Mouse (Mus musculus): ENCODE measurements around the gene Gm18596. TPM values are rescaled to one million over a fixed set of nuclear protein-coding genes. Genes with fewer than 3 reads are reported as not detected.

The Gm18596 gene
- not detected in 4 replicates for total RNA-seq (2023; ENCODE audit: inconsistent age)

DNA sequence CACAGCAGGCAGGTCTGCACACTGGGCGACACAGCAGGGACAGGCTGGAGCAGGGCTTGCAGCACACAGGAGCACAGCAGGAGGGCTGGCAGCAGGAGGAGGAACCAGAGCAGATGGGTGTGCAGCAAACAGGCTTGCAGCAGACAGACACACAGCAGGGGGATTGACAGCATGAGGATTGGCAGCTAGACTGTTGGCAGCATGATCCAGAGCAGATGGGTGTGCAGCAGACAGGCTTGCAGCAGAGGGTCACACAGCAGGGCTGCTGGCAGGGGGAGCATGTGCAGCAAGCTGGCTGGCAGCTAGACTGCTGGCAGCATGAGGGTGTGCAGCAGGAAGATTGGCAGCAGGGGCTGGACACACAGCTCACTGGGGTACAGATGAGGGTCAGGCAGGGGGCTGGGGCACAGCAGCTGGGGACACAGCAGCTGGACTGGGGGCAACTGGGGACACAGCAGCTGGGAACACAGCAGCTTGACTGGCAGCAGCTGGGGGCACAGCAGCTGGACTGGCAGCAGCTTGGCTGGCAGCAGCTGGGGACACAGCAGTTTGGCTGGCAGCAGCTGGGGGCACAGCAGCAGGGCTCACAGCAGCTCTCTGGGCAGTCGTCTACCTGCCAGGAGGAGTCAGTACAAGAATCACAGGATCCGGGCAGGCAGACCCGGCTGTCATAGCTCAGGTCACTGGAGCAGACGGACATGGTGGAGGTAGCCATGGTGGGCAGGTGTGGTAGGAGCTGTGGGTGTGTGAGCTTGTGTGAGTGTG, at the start of gene Gm18596:
Gene Gm18596, minus strand, starts transcription at position 715 of the 765 bp plus-strand sequence.

DNA sequence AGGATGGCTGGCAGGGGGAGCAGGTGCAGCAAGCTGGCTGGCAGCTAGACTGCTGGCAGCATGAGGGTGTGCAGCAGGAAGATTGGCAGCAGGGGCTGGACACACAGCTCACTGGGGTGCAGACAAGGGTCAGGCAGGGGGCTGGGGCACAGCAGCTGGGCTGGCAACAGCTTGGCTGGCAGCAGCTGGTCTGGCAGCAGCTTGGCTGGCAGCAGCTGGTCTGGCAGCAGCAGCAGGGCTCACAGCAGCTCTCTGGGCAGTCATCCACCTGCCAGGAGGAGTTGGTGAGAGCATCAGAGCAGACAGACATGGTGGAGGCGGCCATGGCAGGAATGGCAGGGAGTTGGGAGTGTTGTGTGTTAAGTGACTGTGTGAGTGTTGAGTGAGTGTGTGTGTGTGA, 45.4 kb upstream of the Gm18596 start, which contains the start of gene Gm7137:
Gene Gm7137, minus strand, starts transcription at position 325 of the 400 bp plus-strand sequence.

DNA sequence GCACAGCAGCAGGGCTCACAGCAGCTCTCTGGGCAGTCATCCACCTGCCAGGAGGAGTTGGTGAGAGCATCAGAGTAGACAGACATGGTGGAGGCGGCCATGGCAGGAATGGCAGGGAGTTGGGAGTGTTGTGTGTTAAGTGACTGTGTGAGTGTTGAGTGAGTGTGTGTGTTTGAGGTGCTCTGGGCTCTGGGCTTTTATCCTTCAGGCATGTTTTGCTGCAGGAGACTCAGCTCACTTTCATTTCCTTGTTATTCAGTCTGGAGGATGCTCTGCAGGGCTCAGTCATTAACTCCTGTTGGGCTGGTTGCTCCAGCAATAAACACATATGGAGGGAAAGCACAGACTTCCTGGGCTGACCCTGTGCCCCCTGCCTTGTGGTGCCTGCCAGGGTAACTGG, 40.0 kb upstream of the Gm18596 start, which contains the start of gene Gm3250:
Gene Gm3250, minus strand, starts transcription at position 101 of the 400 bp plus-strand sequence.

DNA sequence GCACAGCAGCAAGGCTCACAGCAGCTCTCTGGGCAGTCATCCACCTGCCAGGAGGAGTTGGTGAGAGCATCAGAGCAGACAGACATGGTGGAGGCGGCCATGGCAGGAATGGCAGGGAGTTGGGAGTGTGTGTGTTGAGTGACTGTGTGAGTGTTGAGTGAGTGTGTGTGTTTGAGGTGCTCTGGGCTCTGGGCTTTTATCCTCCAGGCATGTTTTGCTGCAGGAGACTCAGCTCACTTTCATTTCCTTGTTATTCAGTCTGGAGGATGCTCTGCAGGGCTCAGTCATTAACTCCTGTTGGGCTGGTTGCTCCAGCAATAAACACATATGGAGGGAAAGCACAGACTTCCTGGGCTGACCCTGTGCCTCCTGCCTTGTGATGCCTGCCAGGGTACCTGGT, 34.4 kb upstream of the Gm18596 start, which contains the start of gene Gm7138:
Gene Gm7138, minus strand, starts transcription at position 101 of the 400 bp plus-strand sequence.

DNA sequence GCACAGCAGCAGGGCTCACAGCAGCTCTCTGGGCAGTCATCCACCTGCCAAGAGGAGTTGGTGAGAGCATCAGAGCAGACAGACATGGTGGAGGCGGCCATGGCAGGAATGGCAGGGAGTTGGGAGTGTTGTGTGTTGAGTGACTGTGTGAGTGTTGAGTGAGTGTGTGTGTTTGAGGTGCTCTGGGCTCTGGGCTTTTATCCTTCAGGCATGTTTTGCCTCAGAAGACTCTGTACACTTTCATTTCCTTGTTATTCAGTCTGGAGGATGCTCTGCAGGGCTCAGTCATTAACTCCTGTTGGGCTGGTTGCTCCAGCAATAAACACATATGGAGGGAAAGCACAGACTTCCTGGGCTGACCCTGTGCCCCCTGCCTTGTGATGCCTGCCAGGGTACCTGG, 28.8 kb upstream of the Gm18596 start, which contains the start of gene Gm3238:
Gene Gm3238, minus strand, starts transcription at position 101 of the 400 bp plus-strand sequence.

DNA sequence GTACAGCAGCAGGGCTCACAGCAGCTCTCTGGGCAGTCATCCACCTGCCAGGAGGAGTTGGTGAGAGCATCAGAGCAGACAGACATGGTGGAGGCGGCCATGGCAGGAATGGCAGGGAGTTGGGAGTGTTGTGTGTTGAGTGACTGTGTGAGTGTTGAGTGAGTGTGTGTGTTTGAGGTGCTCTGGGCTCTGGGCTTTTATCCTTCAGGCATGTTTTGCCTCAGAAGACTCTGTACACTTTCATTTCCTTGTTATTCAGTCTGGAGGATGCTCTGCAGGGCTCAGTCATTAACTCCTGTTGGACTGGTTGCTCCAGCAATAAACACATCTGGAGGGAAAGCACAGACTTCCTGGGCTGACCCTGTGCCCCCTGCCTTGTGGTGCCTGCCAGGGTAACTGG, 17.1 kb upstream of the Gm18596 start, which contains the start of gene Gm3233:
Gene Gm3233, minus strand, starts transcription at position 101 of the 400 bp plus-strand sequence.

DNA sequence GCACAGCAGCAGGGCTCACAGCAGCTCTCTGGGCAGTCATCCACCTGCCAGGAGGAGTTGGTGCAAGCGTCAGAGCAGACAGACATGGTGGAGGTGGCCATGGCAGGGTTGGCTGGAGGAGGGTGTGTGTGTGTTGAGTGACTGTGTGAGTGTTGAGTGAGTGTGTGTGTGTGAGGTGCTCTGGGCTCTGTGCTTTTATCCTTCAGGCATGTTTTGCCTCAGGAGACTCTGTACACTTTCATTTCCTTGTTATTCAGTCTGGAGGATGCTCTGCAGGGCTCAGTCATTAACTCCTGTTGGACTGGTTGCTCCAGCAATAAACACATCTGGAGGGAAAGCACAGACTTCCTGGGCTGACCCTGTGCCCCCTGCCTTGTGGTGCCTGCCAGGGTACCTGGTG, 8.8 kb upstream of the Gm18596 start, which contains the start of gene Gm9736:
Gene Gm9736, minus strand, starts transcription at position 101 of the 400 bp plus-strand sequence.

DNA sequence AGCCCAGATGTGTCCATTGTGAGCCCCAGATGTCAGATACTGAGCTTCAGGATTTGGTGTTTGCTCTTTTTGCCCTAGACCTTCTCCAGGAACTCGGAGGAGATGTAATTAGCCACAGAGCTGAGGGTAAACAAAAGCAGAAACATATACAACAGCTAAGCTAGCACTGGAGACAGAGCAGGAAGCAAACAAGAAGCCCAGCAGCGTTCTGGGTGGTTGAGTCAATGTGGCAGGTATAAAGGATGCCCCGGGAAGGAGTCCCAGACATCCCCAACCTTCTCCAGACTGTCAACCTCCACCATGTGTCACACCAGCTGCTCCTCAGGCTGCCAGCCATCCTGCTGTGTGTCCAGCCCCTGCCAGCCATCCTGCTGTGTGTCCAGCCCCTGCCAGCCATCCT, 16.3 kb downstream of the Gm18596 start, which contains the start of gene Gm10100:
Gene Gm10100, plus strand, starts transcription at position 301 of the 400 bp plus-strand sequence.

DNA sequence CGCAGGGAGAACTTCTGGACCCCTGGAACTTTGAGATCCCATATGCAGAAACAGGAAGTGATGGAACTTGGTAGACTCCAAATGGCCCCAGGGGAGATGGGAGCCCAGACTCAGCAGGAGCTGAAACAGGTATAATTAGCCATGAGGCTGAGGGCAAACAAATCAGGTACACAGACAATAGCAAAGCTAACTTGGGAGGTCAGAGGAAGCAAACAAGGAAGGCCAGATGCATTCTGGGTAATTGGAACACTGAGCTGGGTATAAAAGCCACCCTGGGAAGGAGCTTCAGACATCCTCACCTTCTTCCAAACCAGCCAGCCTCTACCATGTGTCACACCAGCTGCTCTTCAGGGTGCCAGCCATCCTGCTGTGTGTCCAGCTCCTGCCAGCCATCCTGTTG, 22.1 kb downstream of the Gm18596 start, which contains the start of gene Krtap12-1:
Gene Krtap12-1, plus strand, starts transcription at position 301 of the 400 bp plus-strand sequence.

DNA sequence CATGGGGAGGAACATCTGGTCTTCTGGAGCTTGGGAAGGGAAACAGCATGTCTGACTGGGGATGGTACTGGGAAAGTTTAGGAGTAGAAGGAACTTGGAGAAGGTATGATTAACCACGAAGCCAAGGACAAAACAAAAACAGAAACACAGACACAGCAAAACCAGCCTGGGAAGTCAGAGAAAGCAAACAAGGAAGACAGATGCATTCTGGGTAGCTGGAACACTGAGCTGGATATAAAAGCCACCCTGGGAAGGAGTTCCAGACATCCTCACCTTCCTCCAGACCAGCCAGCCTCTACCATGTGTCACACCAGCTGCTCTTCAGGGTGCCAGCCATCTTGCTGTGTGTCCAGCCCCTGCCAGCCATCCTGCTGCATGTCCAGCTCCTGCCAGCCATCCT, 26.9 kb downstream of the Gm18596 start, which contains the start of gene Gm10142:
Gene Gm10142, plus strand, starts transcription at position 301 of the 400 bp plus-strand sequence.

DNA sequence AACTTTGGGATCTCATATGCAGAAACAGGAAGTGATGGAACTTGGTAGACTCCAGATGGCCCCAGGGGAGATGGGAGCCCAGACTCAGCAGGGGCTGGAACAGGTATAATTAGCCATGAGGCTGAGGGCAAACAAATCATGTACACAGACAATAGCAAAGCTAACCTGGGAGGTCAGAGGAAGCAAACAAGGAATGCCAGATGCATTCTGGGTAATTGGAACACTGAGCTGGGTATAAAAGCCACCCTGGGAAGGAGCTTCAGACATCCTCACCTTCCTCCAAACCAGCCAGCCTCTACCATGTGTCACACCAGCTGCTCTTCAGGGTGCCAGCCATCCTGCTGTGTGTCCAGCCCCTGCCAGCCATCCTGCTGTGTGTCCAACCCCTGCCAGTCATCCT, 31.3 kb downstream of the Gm18596 start, which contains the start of gene Gm10024:
Gene Gm10024, plus strand, starts transcription at position 301 of the 400 bp plus-strand sequence.

DNA sequence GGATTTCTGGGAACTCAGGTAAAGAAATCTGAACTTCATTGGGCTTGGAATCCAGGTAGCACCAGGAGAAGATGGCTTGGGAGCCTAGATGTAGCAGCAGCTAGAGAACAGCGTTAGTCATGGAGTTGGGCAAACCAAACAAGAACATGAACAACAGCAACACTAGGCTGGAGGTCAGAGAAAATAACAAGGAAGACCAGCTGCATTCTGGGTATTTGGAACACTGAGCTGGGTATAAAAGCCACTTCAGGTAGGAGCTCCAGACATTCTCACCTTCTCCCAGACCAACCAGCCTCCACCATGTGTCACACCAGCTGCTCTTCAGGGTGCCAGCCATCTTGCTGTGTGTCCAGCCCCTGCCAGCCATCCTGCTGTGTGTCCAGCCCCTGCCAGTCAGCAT, 36.1 kb downstream of the Gm18596 start, which contains the start of gene Gm10272:
Gene Gm10272, plus strand, starts transcription at position 301 of the 400 bp plus-strand sequence.

DNA sequence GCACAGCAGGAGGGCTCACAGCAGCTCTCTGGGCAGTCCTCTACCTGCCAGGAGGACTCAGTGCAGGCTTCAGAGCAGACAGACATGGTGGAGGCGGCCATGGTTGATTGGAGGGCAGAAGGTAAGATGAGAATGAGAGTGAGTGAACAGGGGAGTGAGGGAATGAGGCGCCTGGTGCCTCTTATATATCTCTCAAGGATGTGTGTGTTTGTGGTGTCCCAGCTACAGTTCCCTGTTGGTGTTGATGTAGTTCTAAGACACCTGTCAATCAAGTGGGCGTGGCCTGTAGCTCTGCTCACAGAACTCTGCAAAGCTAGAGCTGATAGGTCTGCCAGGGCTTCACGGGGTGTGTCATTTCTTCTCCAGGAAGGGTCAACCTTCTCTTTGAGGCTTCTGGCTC, 45.3 kb downstream of the Gm18596 start, which contains the start of gene Gm9508:
Gene Gm9508, minus strand, starts transcription at position 101 of the 400 bp plus-strand sequence.

Other genes with a start within 250 kb of the Gm18596 start
- 18.5 to 25.2 TPM (median 21.4 TPM) in 4 replicates for gene Fam207a, start 226.9 kb downstream of the Gm18596 start, total RNA-seq (2023; ENCODE audit: inconsistent age)
- gene Itgb2, start 212.4 kb downstream of the Gm18596 start, total RNA-seq (2023; ENCODE audit: inconsistent age), result 75.6 to 80.7 TPM (median 79.8 TPM) in 4 replicates
- gene Pttg1ip, start 160.9 kb downstream of the Gm18596 start, total RNA-seq (2023; ENCODE audit: inconsistent age), result 72.1 to 89.4 TPM (median 78.3 TPM) in 4 replicates
- gene Sumo3, start 136.5 kb downstream of the Gm18596 start, total RNA-seq (2023; ENCODE audit: inconsistent age), result 58.9 to 65.6 TPM (median 62.4 TPM) in 4 replicates
- 1.3 to 12.1 TPM in 2 of 4 replicates, not detected in the others for gene Gm49325, start 136.4 kb downstream of the Gm18596 start, total RNA-seq (2023; ENCODE audit: inconsistent age)
- 37.9 to 44.1 TPM (median 41.3 TPM) in 4 replicates for gene Ube2g2, start 120.4 kb downstream of the Gm18596 start, total RNA-seq (2023; ENCODE audit: inconsistent age)
- 2.7 to 5.5 TPM (median 4.4 TPM) in 4 replicates for gene Tspear, start 56.1 kb downstream of the Gm18596 start, total RNA-seq (2023; ENCODE audit: inconsistent age)
- not detected in 4 replicates for gene Gm19402, start 51.9 kb downstream of the Gm18596 start, total RNA-seq (2023; ENCODE audit: inconsistent age)
- not detected in 4 replicates for gene Gm9508, start 45.4 kb downstream of the Gm18596 start, total RNA-seq (2023; ENCODE audit: inconsistent age)
- not detected in 4 replicates for gene Gm10272, start 36.0 kb downstream of the Gm18596 start, total RNA-seq (2023; ENCODE audit: inconsistent age)
- not detected in 4 replicates for gene Gm10024, start 31.2 kb downstream of the Gm18596 start, total RNA-seq (2023; ENCODE audit: inconsistent age)
- gene Gm10142, start 26.8 kb downstream of the Gm18596 start, total RNA-seq (2023; ENCODE audit: inconsistent age), result not detected in 4 replicates
- gene Krtap12-1, start 22.0 kb downstream of the Gm18596 start, total RNA-seq (2023; ENCODE audit: inconsistent age), result not detected in 4 replicates
- gene Gm10100, start 16.2 kb downstream of the Gm18596 start, total RNA-seq (2023; ENCODE audit: inconsistent age), result not detected in 4 replicates
- gene Gm9736, start 8.7 kb upstream of the Gm18596 start, total RNA-seq (2023; ENCODE audit: inconsistent age), result not detected in 4 replicates
- gene Gm3233, start 17.0 kb upstream of the Gm18596 start, total RNA-seq (2023; ENCODE audit: inconsistent age), result not detected in 4 replicates
- not detected in 4 replicates for gene Gm3238, start 28.7 kb upstream of the Gm18596 start, total RNA-seq (2023; ENCODE audit: inconsistent age)
- gene Gm7138, start 34.3 kb upstream of the Gm18596 start, total RNA-seq (2023; ENCODE audit: inconsistent age), result not detected in 4 replicates
- gene Gm3250, start 39.9 kb upstream of the Gm18596 start, total RNA-seq (2023; ENCODE audit: inconsistent age), result not detected in 4 replicates
- gene Gm7137, start 45.6 kb upstream of the Gm18596 start, total RNA-seq (2023; ENCODE audit: inconsistent age), result not detected in 4 replicates
- gene Gm9639, start 52.4 kb upstream of the Gm18596 start, total RNA-seq (2023; ENCODE audit: inconsistent age), result not detected in 4 replicates
- not detected in 4 replicates for gene Gm19668, start 56.5 kb upstream of the Gm18596 start, total RNA-seq (2023; ENCODE audit: inconsistent age)
- not detected in 4 replicates for gene Gm9507, start 69.2 kb upstream of the Gm18596 start, total RNA-seq (2023; ENCODE audit: inconsistent age)
- gene Gm2696, start 72.0 kb upstream of the Gm18596 start, total RNA-seq (2023; ENCODE audit: inconsistent age), result not detected in 4 replicates
- gene Krtap10-4, start 84.5 kb upstream of the Gm18596 start, total RNA-seq (2023; ENCODE audit: inconsistent age), result not detected in 4 replicates
- not detected in 4 replicates for gene Krtap10-10, start 93.3 kb upstream of the Gm18596 start, total RNA-seq (2023; ENCODE audit: inconsistent age)
- gene Gm36176, start 104.2 kb upstream of the Gm18596 start, total RNA-seq (2023; ENCODE audit: inconsistent age), result not detected in 4 replicates
- not detected in 4 replicates for gene Gm10318, start 110.2 kb upstream of the Gm18596 start, total RNA-seq (2023; ENCODE audit: inconsistent age)
- not detected in 4 replicates for gene Gm3285, start 119.3 kb upstream of the Gm18596 start, total RNA-seq (2023; ENCODE audit: inconsistent age)
- 0.16 to 0.19 TPM in 2 of 4 replicates, not detected in the others for gene Lrrc3, start 159.9 kb upstream of the Gm18596 start, total RNA-seq (2023; ENCODE audit: inconsistent age)
- 17.7 to 30.3 TPM (median 24.5 TPM) in 4 replicates for gene Trpm2, start 227.9 kb upstream of the Gm18596 start, total RNA-seq (2023; ENCODE audit: inconsistent age)
- gene 1810043G02Rik, start 235.9 kb upstream of the Gm18596 start, total RNA-seq (2023; ENCODE audit: inconsistent age), result 8.2 to 11.2 TPM (median 8.8 TPM) in 4 replicates